Mouse (Mus musculus): ENCODE measurements around the gene Rnf166. TPM values are rescaled to one million over a fixed set of nuclear protein-coding genes. Genes with fewer than 3 reads are reported as not detected.

The Rnf166 gene
- polyA plus RNA-seq, 1 experiment from 2014 or later, result 17.3 TPM

DNA sequence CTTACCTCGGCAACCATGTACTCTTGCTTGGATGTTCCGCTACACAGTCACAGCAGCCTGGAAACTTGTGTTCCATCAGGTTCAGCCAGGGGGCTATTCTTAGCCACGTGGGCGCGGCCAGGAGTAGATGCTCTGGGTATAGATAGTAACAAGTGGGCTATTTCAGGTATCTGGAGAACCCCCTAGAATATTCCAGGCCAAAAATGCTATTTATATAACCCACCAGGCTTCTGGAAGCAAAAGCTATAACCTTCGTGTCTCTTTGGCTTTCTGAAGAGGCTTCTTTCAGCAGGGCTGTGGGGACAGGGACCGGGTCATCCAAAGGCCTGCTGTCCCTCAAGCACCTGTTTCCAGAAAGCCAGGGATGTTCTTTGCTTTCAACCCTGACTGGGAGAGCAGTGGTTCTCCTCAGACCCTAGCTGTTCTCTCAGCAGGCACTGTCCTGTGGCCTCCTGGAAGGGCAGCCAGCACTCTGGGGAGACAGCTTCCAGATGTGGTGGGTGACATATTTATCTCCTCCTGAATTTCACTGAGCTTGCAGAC, 24.6 kb downstream of the Rnf166 start:
- Histone ChIP-seq H3K4me1 (0 out of 2 replicates have a peak, but pooled peaks cover 8% of the 10 kb centered on the region), H3K4me2 (no peak overlapping the region)
- ATAC-seq, result no peak

DNA sequence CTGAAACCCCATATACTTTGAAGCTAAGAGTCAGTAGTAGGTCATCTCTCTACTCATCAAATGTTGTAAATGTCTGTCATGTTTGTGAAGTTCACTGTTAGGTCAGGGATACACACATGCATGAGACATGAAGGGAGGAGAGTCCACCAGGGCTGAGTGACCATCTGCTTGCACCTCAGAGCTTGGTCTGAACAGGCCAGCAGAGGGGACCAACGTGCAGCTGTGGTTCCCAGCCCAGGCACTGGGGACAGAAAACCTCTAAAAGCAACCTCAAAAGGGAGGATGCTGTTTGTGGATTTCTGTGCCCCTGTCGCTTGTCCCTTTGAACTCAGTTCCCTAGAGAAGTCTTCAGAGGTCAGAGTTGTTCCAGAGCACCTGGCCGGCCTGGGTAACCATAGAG, 30.7 kb downstream of the Rnf166 start:
- 59% methylated on average over 3 of the region's 3 CpGs for WGBS (ENCODE audit: insufficient replicate concordance)
- Histone ChIP-seq H3K36me3 (no peaks in the 10 kb centered on the region), H3K4me2 (no peak overlapping the region), H3K27ac (no peak overlapping the region), H3K9me3 (replicated peaks) (no peaks in the 10 kb centered on the region), H3K4me3 (no peak overlapping the region), H3K9ac (no peak overlapping the region), H3K27me3 (replicated peaks) (peaks cover 32% of the 10 kb centered on the region), H3K4me1 (peaks cover 29% of the 10 kb centered on the region)
- ATAC-seq, result no peak

More for the DNA sequence above, 24.6 kb downstream of the Rnf166 start:
- no peaks in the 10 kb centered on the region for H3K36me3 ChIP-seq
- H3K4me3 ChIP-seq, result no peak overlapping the region
- no peaks in the 10 kb centered on the region for H3K9me3 ChIP-seq (replicated peaks)
- H3K27ac ChIP-seq, result no peak overlapping the region
- H3K27me3 ChIP-seq (replicated peaks), result peaks cover 59% of the 10 kb centered on the region
- no peak overlapping the region for H3K9ac ChIP-seq
- 57% methylated on average over 7 of the region's 7 CpGs for WGBS (ENCODE audit: insufficient replicate concordance)

DNA sequence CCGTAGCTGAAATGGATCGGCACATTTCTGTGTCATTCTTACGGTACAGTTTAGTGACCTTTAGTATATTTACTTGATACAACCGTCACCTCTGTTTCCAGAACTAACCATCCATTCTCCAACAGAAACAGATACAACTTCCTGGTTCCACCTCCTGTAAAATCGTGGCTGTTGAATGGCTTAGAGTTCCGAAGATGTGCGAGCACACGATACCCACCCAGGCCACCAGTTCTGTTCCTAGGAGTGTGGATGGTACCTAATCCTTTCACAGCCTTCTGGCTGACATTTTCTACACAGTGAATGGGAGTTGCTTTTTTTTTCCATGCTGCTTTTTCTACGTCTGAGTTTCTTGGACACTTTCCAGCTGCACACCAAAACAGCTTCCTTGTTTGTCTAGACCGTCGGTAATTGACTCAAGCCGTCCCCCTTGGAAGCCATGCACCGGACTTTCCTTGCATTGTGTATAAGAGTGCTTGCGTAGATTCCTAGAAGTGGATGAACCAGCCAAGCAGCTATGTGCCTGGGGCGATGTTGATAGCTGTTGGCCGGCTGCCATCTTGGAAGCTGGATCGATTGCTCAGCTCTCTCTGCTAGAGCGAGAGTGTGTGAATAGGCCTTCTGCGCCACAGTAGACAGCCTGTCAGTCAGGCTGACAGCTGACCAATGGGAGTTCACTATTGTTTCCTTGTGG, 31.7 kb downstream of the Rnf166 start:
- Histone ChIP-seq H3K9ac (peak overlapping the region; percentile 77), H3K9me3 (replicated peaks) (no peaks in the 10 kb centered on the region), H3K4me1 (peaks cover 29% of the 10 kb centered on the region), H3K4me3 (peak overlapping the region; percentile 71), H3K4me2 (peak overlapping the region; percentile 95), H3K36me3 (peaks cover 7% of the 10 kb centered on the region), H3K27ac (peak overlapping the region; percentile 81), H3K27me3 (replicated peaks) (peaks cover 28% of the 10 kb centered on the region)
- WGBS (ENCODE audit: insufficient replicate concordance), result 30% methylated on average over 19 of the region's 19 CpGs
- ATAC-seq, result no peak

DNA sequence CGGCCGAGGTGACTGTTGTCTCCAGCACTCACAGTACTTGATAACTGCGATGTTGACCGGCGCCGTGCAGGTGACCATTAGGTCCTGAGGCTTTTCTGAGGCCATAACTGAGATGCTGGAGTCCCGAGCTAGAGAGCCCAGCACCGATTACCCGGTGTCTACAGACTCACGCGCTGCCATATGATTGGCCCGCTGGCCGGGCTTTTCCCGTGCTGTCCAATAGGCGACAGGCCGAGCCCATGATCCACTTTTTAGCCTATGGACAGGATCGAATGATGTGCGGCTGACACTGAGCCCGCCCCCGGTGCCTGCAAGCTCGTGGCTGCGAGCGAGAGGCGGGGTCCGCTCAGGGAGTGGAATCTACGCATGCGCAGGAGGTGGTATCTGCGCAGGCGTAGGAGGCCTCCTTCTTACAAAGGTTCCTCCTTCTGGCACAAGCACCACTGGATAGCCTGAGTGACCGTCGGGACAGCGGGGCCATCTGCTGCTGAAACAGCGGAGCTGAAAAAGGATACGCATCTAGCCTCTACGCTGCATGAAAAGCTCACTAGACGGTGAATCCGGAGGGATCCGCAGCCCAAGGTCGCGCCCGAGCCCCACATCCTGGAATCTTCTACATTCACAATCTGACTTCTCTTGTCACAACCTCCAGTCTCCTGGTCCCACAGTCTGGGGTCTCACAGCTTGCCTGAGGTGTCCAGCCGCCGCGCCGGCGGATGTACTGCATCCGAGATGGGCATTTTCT, 32.4 kb downstream of the Rnf166 start, which contains the start of gene Mvd:
TSS of gene Mvd (minus strand) at position 161 of the 745 bp plus-strand sequence.
- Histone ChIP-seq H3K9ac (peak within 1 kb of the TSS; percentile 77), H3K4me2 (peak within 1 kb of the TSS; percentile 95), H3K27me3 (replicated peaks) (peaks cover 21% of the 10 kb centered on the region), H3K4me1 (peaks cover 34% of the 10 kb centered on the region), H3K4me3 (peak within 1 kb of the TSS; percentile 71), H3K36me3 (peaks cover 8% of the 10 kb centered on the region), H3K27ac (peak within 1 kb of the TSS; percentile 81), H3K9me3 (replicated peaks) (no peaks in the 10 kb centered on the region)
- WGBS (ENCODE audit: insufficient replicate concordance), result under 1% methylated on average over 47 of the region's 47 CpGs
- ATAC-seq, result peak; percentile 98

DNA sequence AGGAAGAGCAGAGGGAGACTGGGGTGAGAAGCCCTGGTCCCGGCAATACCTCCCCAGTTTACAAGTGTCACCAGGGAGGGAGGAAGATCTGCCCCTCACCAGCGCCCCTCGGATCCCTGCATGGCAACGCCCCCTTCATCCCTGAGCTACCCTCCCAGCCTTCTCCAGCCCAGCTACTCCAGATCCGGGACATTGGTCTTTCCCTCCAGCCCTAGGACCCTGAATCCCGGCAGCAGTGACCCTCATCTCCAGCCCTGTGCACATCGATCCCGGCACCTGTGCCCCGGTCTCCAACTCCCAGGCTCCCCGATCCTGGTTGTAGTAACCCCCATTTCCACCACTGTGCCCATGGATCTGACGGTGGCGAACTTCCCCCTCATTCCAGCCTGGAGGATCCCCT, 33.1 kb downstream of the Rnf166 start:
- peak overlapping the region; percentile 71 for H3K9ac ChIP-seq
- no peaks in the 10 kb centered on the region for H3K9me3 ChIP-seq (replicated peaks)
- peaks cover 8% of the 10 kb centered on the region for H3K36me3 ChIP-seq
- H3K4me1 ChIP-seq, result peaks cover 41% of the 10 kb centered on the region
- peaks cover 17% of the 10 kb centered on the region for H3K27me3 ChIP-seq (replicated peaks)
- H3K4me3 ChIP-seq, result peak overlapping the region; percentile 71
- WGBS (ENCODE audit: insufficient replicate concordance), result 2% methylated on average over 12 of the region's 12 CpGs
- H3K27ac ChIP-seq, result peak overlapping the region; percentile 69
- peak; percentile 0; the same call in 1 of the 2 replicates for ATAC-seq
- peak overlapping the region; percentile 95 for H3K4me2 ChIP-seq

DNA sequence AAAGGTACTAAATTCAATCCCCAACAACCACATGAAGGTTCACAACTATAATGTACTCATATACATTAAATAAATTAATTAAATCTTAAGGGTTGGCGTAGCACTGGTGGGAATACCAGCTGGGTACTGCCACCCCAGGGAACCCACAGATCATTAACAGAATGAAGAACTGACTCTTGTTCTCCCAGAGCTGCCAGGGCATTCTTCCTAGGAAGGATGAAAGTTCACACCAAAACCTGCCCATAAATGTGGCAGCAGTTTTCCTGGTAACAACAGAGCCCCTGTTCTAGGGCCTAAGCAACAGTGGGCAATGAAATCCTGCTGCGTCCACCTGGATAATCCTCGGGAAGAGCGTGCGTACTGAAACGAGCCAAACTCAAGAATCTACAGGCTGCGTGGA, 33.5 kb downstream of the Rnf166 start:
- 49% methylated on average over 7 of the region's 7 CpGs for WGBS (ENCODE audit: insufficient replicate concordance)
- peak overlapping the region; percentile 71 for H3K4me3 ChIP-seq
- H3K9ac ChIP-seq, result peak overlapping the region; percentile 71
- 0 out of 2 replicates have a peak overlapping the region, but pooled peaks have one; percentile 69 for H3K27ac ChIP-seq
- peaks cover 44% of the 10 kb centered on the region for H3K4me1 ChIP-seq
- no peak for ATAC-seq
- peak overlapping the region; percentile 95 for H3K4me2 ChIP-seq
- peaks cover 13% of the 10 kb centered on the region; the same call in 1 of the 2 replicates for H3K27me3 ChIP-seq (replicated peaks)
- H3K9me3 ChIP-seq (replicated peaks), result no peaks in the 10 kb centered on the region
- H3K36me3 ChIP-seq, result peaks cover 10% of the 10 kb centered on the region

DNA sequence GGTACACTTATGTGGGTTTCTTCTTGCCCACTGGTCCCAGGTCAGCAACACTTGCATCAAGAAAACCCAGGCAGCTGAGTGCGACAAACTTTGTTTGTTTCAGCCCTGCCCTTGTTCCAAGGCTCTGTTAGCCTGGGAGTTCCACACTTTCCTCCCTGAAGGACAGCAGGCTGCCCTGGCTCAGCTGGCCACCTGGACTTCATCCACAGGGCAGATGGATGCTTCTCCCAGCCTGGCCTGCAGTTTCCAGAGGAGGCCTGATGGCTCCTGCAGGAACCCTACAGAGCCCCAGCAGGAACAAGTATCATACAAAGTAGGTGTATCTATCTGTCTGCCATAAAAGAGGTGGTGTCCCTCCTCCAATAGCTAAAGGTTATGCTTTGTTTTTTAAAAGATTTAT, 34.5 kb downstream of the Rnf166 start:
- H3K4me2 ChIP-seq, result no peak overlapping the region
- peaks cover 44% of the 10 kb centered on the region for H3K4me1 ChIP-seq
- no peak overlapping the region for H3K27ac ChIP-seq
- ATAC-seq, result no peak
- H3K9ac ChIP-seq, result no peak overlapping the region
- peaks cover 20% of the 10 kb centered on the region for H3K36me3 ChIP-seq
- H3K9me3 ChIP-seq (replicated peaks), result no peaks in the 10 kb centered on the region
- WGBS (ENCODE audit: insufficient replicate concordance), result 81% methylated on average over 1 of the region's 1 CpGs
- H3K4me3 ChIP-seq, result no peak overlapping the region
- 0 out of 2 replicates have a peak, but pooled peaks cover 3% of the 10 kb centered on the region for H3K27me3 ChIP-seq (replicated peaks)

DNA sequence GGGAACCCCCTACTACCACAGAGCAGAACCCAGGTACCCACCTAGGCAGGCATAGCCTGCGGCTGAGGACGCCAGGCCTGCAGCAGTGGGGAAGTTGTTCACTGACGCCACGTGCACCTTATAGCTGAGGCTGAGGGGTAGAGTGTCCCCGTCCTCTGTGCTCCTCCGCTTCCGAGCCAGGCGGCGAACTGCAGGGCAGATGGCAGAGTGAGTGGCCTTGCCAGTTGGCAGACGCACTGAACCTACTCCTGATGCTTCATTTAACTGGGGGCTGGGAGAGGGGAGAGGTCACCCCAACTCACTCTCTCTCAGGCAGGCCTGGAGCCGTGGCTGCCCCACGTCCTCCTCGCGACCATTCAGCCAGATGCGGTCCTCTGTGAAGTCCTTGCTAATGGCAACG, 36.5 kb downstream of the Rnf166 start:
- no peak overlapping the region for H3K9ac ChIP-seq
- no peak overlapping the region for H3K4me2 ChIP-seq
- H3K36me3 ChIP-seq, result peaks cover 39% of the 10 kb centered on the region
- WGBS (ENCODE audit: insufficient replicate concordance), result 89% methylated on average over 16 of the region's 16 CpGs
- H3K9me3 ChIP-seq (replicated peaks), result 0 out of 2 replicates have a peak, but pooled peaks cover 3% of the 10 kb centered on the region
- H3K27ac ChIP-seq, result no peak overlapping the region
- no peak overlapping the region for H3K4me3 ChIP-seq
- 0 out of 2 replicates have a peak, but pooled peaks cover 3% of the 10 kb centered on the region for H3K27me3 ChIP-seq (replicated peaks)
- peaks cover 32% of the 10 kb centered on the region for H3K4me1 ChIP-seq
- no peak for ATAC-seq

DNA sequence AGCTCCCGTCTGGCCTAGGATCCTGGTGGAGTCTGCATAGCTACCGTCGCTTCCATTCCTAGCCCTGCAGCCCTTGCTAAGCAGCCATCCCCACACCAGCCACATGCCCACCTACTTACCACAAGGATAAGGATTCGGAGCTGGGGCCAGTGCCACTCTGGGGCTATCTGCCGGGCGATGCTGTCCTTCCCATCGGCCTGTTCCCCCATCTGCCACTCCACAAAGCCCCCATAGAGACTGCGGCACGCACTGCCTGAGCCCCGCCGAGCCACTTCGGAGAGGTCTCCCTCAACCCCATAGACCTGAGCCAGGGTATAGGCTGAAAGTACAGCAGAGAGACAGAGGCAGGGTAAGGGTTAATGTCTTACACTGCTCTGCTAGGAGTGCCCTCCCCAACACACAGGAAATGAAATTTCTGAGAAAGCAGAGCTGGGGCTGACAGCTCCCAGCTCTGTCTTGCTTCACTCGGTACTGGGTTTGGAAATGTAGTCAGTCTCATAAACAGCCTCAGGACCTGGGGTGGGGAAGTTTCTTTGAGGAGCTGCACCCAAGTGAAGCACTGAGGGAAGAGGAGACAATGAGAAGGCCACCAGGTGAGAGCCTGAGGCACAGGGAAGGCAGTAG, 38.0 kb downstream of the Rnf166 start:
- ATAC-seq, result no peak
- peaks cover 48% of the 10 kb centered on the region for H3K36me3 ChIP-seq
- 77% methylated on average over 13 of the region's 13 CpGs for WGBS (ENCODE audit: insufficient replicate concordance)
- 0 out of 2 replicates have a peak, but pooled peaks cover 3% of the 10 kb centered on the region for H3K27me3 ChIP-seq (replicated peaks)
- no peak overlapping the region for H3K4me3 ChIP-seq
- H3K4me2 ChIP-seq, result no peak overlapping the region
- H3K27ac ChIP-seq, result 0 out of 2 replicates have a peak overlapping the region, but pooled peaks have one; percentile 45
- H3K9me3 ChIP-seq (replicated peaks), result 0 out of 2 replicates have a peak, but pooled peaks cover 3% of the 10 kb centered on the region
- peaks cover 33% of the 10 kb centered on the region for H3K4me1 ChIP-seq
- H3K9ac ChIP-seq, result 0 out of 2 replicates have a peak overlapping the region, but pooled peaks have one; percentile 20

DNA sequence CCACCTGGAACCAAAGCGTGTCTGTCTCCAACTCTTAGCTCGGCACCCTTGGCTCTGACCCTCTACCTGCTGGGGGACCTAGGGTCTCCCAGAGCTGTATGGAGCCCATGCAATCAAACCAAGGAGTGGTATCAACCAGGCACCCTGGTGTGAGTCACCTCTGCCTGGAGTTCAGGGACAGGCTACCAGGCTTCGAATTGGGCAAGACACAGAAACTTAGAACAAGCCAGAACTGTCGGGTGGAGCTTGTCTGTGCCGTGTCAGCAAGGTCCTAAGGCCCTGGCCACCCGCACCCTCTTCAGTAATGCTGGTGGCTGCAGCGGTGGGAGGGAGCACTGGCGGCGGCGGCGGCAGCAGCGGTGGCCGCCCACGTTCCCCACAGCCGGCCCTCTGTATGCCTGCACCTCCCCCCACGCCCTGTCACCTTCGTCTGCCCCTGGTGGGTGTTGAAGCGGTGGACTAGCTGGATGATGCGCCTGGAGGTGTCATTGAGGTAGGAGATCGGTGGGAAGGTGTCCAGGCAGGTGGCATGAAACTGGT, 39.2 kb downstream of the Rnf166 start:
- H3K9me3 ChIP-seq (replicated peaks), result 0 out of 2 replicates have a peak, but pooled peaks cover 3% of the 10 kb centered on the region
- H3K4me1 ChIP-seq, result peaks cover 37% of the 10 kb centered on the region
- 70% methylated on average over 20 of the region's 20 CpGs for WGBS (ENCODE audit: insufficient replicate concordance)
- H3K4me2 ChIP-seq, result no peak overlapping the region
- no peak overlapping the region for H3K9ac ChIP-seq
- peaks cover 3% of the 10 kb centered on the region; the same call in 1 of the 2 replicates for H3K27me3 ChIP-seq (replicated peaks)
- H3K4me3 ChIP-seq, result no peak overlapping the region
- H3K36me3 ChIP-seq, result peaks cover 48% of the 10 kb centered on the region
- 0 out of 2 replicates have a peak overlapping the region, but pooled peaks have one; percentile 5 for H3K27ac ChIP-seq
- ATAC-seq, result no peak

DNA sequence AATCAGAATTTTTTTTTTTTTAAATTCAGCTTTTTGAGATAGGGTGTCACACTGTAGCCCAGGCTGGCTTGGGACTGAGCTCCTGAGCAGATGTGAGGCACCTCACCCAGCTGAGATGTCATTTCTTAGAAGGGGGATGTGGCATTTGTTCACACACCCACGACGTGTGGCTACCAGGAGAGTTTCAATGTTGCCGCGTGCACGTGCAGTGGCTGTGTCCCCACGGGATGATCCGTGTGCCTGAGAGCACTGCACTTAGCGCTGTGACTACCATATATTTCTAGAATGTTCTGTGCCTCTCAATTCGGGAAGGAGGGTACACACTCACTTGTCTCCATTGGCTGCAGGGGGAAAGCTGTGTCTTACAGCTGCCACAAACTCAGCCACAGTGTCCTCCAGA, 39.7 kb downstream of the Rnf166 start:
- Histone ChIP-seq H3K27ac (0 out of 2 replicates have a peak overlapping the region, but pooled peaks have one; percentile 5), H3K9me3 (replicated peaks) (0 out of 2 replicates have a peak, but pooled peaks cover 3% of the 10 kb centered on the region), H3K27me3 (replicated peaks) (peaks cover 3% of the 10 kb centered on the region; the same call in 1 of the 2 replicates), H3K36me3 (peaks cover 48% of the 10 kb centered on the region), H3K4me1 (peaks cover 42% of the 10 kb centered on the region), H3K4me3 (no peak overlapping the region), H3K4me2 (no peak overlapping the region), H3K9ac (no peak overlapping the region)
- 85% methylated on average over 9 of the region's 9 CpGs for WGBS (ENCODE audit: insufficient replicate concordance)
- no peak for ATAC-seq
